Mouse (Mus musculus): ENCODE data around the gene Dync1i1. TPM values are rescaled to one million over a fixed set of nuclear protein-coding genes. Genes with fewer than 3 reads are reported as not detected.
A peak's percentile ranks its signal among the peaks of the same experiment; 100 is the strongest.

Dync1i1 gene
- polyA plus RNA-seq, 1 experiment from 2014 or later: 4.0 TPM

DNA sequence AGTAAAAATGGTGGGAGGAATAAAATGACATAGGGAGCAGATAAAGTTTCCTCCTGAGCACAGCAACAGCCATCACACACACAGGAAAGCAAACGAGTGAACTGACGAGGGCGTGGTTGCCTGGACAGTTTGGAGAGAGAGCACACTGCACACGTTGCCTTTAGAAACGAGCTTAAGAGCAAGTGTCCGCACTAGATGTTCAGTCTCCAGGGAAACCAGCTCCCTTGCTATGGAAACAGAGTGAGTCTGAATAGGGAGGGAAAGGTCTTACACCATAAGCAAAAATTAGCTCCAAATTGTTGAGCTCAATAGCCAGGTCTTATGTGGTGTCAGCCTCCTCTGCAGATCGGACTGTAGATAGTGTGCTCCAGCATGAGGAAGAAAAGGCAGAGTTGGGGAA, 65.2 kb downstream of the Dync1i1 start:
- H3K4me1 ChIP-seq: no peaks in the 10 kb centered on the region
- H3K4me3 ChIP-seq: no peak overlapping the region
- WGBS: 72% methylated on average over 7 of the region's 7 CpGs
- H3K27me3 ChIP-seq (replicated peaks; ENCODE audit: low read depth, poor library complexity, severe bottlenecking): no peaks in the 10 kb centered on the region
- H3K9me3 ChIP-seq: no peaks in the 10 kb centered on the region
- DNase-seq (ENCODE audit: low spot score): no peak
- H3K36me3 ChIP-seq (replicated peaks): no peaks in the 10 kb centered on the region
- no peak overlapping the region for H3K27ac ChIP-seq (replicated peaks)

DNA sequence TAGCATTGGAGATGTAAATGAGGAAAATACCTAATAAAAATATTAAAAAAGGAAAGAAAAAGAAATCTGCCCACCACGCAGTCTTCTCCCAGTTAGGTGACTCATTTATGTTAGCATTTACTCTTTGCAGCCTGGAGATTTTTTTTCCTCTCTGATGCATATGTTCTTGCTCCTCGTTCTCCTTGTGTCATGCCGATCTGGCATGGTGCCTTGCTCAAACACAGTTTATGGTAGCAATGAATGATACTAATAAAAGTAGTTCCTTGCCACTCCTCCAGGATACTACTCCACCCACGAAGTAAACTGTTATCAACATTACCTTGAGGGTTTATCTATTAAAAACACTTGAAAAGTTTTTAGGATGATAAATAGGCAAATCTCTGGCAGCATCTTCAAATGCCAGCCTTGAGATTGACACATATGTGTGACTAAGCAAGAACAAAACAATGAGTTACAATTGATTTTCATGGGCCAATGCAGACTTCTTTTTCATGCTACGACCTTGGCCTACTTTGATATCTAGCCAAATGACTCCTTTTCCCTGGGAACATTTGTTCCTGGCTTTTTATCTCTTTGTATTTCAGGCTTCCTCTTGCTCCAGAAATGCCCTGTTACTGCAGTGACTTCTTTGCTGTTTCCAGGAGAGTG, 68.8 kb downstream of the Dync1i1 start:
- H3K4me1 ChIP-seq: no peaks in the 10 kb centered on the region
- H3K9me3 ChIP-seq: no peaks in the 10 kb centered on the region
- H3K4me3 ChIP-seq: no peak overlapping the region
- no peak overlapping the region for H3K27ac ChIP-seq (replicated peaks)
- no peaks in the 10 kb centered on the region for H3K36me3 ChIP-seq (replicated peaks)
- 81% methylated on average over 5 of the region's 5 CpGs for WGBS
- H3K27me3 ChIP-seq (replicated peaks; ENCODE audit: low read depth, poor library complexity, severe bottlenecking): no peaks in the 10 kb centered on the region
- DNase-seq (ENCODE audit: low spot score): no peak

DNA sequence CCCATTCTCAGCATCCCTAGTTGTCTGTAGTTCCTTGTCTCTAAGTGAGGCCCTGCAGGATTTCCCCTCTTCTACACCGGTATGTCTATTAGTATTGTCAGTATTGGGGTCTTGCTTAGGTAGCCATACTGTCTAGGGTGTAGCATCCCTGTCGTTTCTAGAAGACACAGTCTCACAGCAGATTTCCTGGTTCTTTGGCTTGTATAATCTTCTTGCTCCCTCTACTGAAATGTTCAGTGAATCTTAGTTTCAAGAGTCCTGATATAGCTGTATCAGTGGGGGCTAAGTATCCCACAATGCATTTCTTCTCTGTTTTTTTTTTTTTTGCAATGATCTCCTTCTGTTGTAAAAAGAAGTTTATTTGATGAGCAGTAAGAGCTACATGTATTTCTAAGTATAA, 69.9 kb downstream of the Dync1i1 start:
- Histone ChIP-seq H3K27me3 (replicated peaks; ENCODE audit: low read depth, poor library complexity, severe bottlenecking) (no peaks in the 10 kb centered on the region), H3K4me1 (no peaks in the 10 kb centered on the region), H3K9me3 (no peaks in the 10 kb centered on the region), H3K27ac (replicated peaks) (no peak overlapping the region), H3K36me3 (replicated peaks) (no peaks in the 10 kb centered on the region), H3K4me3 (no peak overlapping the region)
- DNase-seq (ENCODE audit: low spot score): no peak
- WGBS: 79% methylated on average over 2 of the region's 2 CpGs

DNA sequence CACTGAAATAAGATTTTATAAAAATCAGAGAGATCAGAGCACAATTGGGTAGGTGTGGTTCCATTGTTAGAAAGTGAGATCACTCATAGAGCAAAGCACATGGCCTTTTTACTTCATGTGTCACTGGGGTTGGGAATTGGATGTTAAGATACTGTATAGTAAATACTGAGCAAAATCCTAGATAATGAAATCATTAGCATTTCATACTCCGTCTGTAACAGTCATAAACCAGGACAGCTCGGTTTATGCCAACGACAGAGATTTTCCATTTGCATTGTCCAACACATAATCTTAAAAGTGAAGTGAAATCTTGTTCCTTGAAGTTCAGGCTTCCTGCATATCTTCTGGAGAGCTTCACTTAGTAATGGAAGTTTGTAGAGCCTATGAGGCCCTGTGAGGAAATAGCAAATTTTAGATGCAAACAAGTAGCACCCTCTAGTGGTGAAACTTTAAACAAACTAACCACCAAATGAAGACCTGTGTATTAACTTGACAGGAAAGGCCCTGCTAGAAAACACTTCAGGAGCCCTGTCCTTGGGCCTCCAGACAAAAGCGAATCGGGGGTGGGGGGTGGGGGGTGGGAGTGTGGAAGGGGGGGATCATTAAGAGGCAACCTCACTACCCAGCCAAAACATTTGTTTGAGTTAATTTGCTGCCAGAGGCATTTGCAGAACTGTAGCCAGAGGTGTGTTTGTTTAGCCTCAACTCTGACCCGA, 76.8 kb downstream of the Dync1i1 start:
- 56% methylated on average over 6 of the region's 6 CpGs for WGBS
- Histone ChIP-seq H3K36me3 (replicated peaks) (no peaks in the 10 kb centered on the region), H3K27me3 (replicated peaks; ENCODE audit: low read depth, poor library complexity, severe bottlenecking) (no peaks in the 10 kb centered on the region), H3K9me3 (no peaks in the 10 kb centered on the region), H3K4me3 (no peak overlapping the region), H3K4me1 (no peaks in the 10 kb centered on the region), H3K27ac (replicated peaks) (no peak overlapping the region)
- DNase-seq (ENCODE audit: low spot score): no peak

DNA sequence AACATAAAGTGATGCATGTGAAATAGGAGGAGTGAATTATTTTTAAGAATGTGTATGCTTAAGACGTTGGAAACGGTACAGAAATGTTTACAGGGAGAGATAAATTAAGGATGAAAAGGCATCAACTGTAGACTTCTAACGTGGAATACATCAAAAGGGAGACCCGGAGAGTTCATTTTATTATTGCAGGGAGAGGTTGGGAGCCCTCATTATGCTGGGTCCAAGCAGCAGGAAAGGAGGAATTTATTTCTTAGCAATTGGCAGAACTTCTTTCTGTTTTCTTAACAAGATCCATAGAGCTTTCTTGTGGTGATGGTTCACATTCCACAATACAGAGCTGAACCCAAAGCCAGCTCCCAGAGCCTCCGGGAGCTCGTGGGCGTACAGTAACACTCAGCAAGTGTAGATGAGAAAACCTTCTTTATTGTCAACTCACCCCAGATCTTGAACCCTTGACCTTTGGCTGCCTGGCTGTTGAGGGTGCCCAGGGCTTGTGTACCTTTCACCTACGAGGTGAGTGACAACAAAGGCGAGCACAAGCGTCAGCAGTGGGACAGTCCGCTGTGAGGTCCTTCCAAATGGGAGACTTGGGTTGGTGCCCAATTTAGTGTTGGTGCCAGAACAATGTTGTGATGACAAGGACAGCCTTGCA, 77.5 kb downstream of the Dync1i1 start:
- DNase-seq (ENCODE audit: low spot score): no peak
- H3K27ac ChIP-seq (replicated peaks): no peak overlapping the region

DNA sequence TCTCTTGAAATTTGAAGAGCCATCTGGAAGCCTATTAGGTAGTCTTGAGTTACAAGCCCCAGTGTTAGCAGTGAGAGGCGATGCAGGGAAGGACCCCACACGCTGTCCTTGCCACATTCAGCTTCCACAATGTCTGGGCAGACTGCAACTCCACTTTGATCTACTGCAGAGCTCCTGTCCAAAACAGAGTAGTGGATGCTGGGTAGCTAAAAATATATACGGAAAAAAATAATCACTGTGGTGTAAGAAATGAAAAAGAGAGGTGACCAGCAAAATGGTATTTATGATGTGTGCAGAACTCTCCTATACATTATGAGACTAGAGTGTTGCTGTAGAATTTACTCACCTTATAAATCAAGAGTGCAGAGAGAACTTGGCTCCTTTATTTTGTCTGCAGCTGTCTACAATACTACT, 82.6 kb downstream of the Dync1i1 start:
- H3K27me3 ChIP-seq (replicated peaks; ENCODE audit: low read depth, poor library complexity, severe bottlenecking): no peaks in the 10 kb centered on the region
- no peak overlapping the region for H3K27ac ChIP-seq (replicated peaks)
- WGBS: 65% methylated on average over 3 of the region's 3 CpGs
- no peak overlapping the region for H3K4me3 ChIP-seq
- no peaks in the 10 kb centered on the region for H3K36me3 ChIP-seq (replicated peaks)
- peaks cover 11% of the 10 kb centered on the region for H3K4me1 ChIP-seq
- DNase-seq (ENCODE audit: low spot score): no peak
- H3K9me3 ChIP-seq: no peaks in the 10 kb centered on the region

More for the DNA sequence above, 77.5 kb downstream of the Dync1i1 start:
- peaks cover 5% of the 10 kb centered on the region for H3K4me1 ChIP-seq
- no peaks in the 10 kb centered on the region for H3K36me3 ChIP-seq (replicated peaks)
- H3K4me3 ChIP-seq: no peak overlapping the region
- no peaks in the 10 kb centered on the region for H3K9me3 ChIP-seq
- H3K27me3 ChIP-seq (replicated peaks; ENCODE audit: low read depth, poor library complexity, severe bottlenecking): no peaks in the 10 kb centered on the region
- 67% methylated on average over 11 of the region's 11 CpGs for WGBS

DNA sequence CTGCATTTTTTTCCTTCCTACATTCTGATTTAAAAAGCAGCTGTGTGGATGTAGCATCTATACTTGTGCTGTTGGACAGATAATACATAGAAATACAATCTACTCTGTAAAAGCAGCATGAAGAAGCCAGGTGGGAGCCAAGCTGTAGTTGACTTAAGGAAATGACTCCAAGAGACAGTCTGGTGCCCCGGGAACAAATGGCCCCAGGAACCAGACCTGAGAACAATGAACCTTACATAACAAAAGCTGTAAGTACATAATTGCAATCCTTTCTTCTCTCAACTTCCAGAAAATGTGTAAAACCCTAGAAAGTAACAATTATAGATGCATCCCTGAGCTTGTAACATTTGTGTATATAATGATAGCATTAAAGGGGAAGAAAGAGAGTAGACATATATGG, 86.6 kb downstream of the Dync1i1 start:
- Histone ChIP-seq H3K27ac (replicated peaks) (no peak overlapping the region), H3K36me3 (replicated peaks) (no peaks in the 10 kb centered on the region), H3K27me3 (replicated peaks; ENCODE audit: low read depth, poor library complexity, severe bottlenecking) (no peaks in the 10 kb centered on the region), H3K4me3 (no peak overlapping the region), H3K4me1 (peaks cover 22% of the 10 kb centered on the region), H3K9me3 (no peaks in the 10 kb centered on the region)
- no peak for DNase-seq (ENCODE audit: low spot score)
- 60% methylated on average over 1 of the region's 1 CpGs for WGBS

DNA sequence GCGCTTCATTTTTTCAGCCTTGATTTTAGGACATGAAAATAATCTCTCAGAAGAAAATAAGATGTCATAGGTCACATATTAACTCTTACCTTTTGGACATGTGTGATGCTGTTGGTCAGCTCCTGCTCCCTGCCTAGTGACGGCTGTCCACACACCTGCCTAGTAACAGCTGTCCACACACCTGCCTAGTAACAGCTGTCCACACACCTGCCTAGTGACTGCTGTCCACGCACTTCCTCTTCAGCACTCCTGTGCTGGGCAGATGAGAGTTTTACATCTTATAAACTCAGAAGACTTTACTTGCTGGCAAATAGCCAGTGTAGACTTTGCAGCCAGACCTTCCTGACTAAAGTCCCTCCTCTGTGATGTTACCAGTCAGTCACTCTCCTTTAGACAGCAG, 94.2 kb downstream of the Dync1i1 start:
- no peaks in the 10 kb centered on the region for H3K27me3 ChIP-seq (replicated peaks; ENCODE audit: low read depth, poor library complexity, severe bottlenecking)
- WGBS: 85% methylated on average over 3 of the region's 3 CpGs
- no peak overlapping the region for H3K27ac ChIP-seq (replicated peaks)
- DNase-seq (ENCODE audit: low spot score): no peak
- no peaks in the 10 kb centered on the region for H3K9me3 ChIP-seq
- H3K4me1 ChIP-seq: peaks cover 15% of the 10 kb centered on the region
- H3K4me3 ChIP-seq: no peak overlapping the region
- H3K36me3 ChIP-seq (replicated peaks): no peaks in the 10 kb centered on the region

DNA sequence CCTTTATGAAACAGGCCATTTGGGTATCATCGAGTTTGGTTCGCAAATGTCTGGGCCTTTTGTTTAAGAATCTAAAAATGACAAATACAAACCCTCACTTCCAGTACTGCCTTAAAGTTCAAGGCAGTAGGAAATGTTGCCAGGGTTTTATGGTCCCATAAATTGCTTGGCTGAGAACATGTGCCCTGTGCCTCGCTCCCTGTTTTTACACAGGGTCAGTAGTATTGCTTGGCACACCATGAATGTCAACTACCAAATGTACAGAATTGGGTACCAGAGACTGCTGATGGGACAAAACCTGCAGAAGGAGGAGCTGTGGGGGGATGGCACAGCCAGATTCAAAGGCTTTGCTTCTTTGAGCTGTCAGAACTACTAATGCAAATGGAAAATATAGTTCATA, 100.0 kb downstream of the Dync1i1 start:
- H3K4me1 ChIP-seq: peaks cover 14% of the 10 kb centered on the region
- 93% methylated on average over 3 of the region's 3 CpGs for WGBS
- DNase-seq (ENCODE audit: low spot score): no peak
- H3K9me3 ChIP-seq: no peaks in the 10 kb centered on the region
- H3K36me3 ChIP-seq (replicated peaks): no peaks in the 10 kb centered on the region
- no peak overlapping the region for H3K4me3 ChIP-seq
- no peaks in the 10 kb centered on the region for H3K27me3 ChIP-seq (replicated peaks; ENCODE audit: low read depth, poor library complexity, severe bottlenecking)
- H3K27ac ChIP-seq (replicated peaks): no peak overlapping the region

DNA sequence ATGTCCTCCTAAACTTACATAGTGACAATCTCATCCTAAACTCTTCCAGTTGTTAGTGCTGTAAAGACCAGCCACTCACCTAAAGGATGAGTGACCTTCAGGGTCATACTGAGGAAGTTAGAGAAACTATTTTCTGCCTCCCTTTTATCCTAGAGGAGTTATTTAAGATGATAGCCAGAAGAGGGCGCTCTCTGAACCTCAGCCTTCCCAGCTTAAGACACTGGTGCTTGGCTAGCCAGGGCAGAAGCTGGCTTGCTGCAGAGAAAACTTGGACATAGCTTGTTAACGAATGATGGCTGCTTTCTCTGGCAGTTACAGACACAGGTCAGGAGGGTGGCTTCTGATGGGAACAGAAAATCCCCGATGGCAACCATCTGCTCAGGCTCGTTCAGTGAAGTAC, 101.6 kb downstream of the Dync1i1 start:
- no peak for DNase-seq (ENCODE audit: low spot score)
- WGBS: 58% methylated on average over 4 of the region's 4 CpGs
- Histone ChIP-seq H3K27me3 (replicated peaks; ENCODE audit: low read depth, poor library complexity, severe bottlenecking) (no peaks in the 10 kb centered on the region), H3K36me3 (replicated peaks) (no peaks in the 10 kb centered on the region), H3K27ac (replicated peaks) (no peak overlapping the region), H3K4me1 (peaks cover 17% of the 10 kb centered on the region), H3K4me3 (no peak overlapping the region), H3K9me3 (no peaks in the 10 kb centered on the region)

DNA sequence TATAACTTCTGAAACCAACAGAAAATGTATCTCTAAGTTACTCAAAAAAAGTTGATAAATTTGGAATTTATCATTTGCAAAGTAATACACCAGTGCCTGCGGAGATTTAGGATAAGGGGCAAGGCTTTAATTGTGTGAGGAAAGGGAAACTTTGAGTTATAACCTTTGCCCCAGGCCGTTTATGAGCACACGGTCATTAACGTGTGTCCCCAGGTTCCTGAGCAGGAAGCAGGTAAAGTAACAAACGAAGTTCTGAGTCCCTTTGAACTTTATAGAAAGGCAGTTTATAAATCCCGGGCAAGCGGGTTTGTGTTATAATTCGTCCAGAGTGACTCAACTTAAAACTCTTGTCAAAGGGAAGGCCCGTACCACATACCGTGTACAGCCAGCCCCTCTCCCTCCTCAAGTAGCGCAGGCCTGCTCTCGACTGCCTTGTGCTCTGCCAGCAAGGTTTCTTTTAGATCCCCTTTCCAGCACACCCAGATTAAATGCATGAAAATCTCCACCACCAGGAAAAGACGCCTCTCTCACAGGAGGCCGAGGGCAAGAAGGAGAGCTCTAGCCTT, 103.1 kb downstream of the Dync1i1 start:
- peaks cover 17% of the 10 kb centered on the region for H3K4me1 ChIP-seq
- 60% methylated on average over 14 of the region's 14 CpGs for WGBS

DNA sequence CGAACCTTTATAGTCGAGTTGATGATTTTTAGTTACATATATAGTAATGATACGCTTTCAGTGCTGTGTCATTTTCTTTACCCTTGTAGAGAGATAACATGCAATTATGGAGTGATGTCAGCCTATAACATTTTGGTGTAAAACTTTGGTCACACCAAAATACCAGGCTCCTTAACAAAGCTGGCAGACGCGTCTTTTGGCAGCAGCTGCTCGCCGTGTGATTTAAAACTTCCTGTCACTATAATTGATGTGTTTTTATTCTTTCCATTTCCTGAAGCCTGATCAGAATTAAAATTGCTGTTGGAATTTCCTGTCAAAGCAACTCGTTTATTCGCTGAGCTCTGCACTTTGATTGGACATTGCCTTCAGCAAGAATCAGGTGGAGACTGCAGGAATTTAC, 103.7 kb downstream of the Dync1i1 start:
- H3K27ac ChIP-seq (replicated peaks): no peak overlapping the region
- no peaks in the 10 kb centered on the region for H3K36me3 ChIP-seq (replicated peaks)
- no peaks in the 10 kb centered on the region for H3K27me3 ChIP-seq (replicated peaks; ENCODE audit: low read depth, poor library complexity, severe bottlenecking)
- 60% methylated on average over 9 of the region's 9 CpGs for WGBS
- DNase-seq (ENCODE audit: low spot score): no peak
- H3K4me3 ChIP-seq: no peak overlapping the region
- no peaks in the 10 kb centered on the region for H3K9me3 ChIP-seq
- H3K4me1 ChIP-seq: peaks cover 17% of the 10 kb centered on the region

More for the DNA sequence above, 103.1 kb downstream of the Dync1i1 start:
- no peaks in the 10 kb centered on the region for H3K9me3 ChIP-seq
- DNase-seq (ENCODE audit: low spot score): no peak
- no peaks in the 10 kb centered on the region for H3K27me3 ChIP-seq (replicated peaks; ENCODE audit: low read depth, poor library complexity, severe bottlenecking)
- H3K27ac ChIP-seq (replicated peaks): peak overlapping the region; percentile 40; the same call in 1 of the 2 replicates
- H3K36me3 ChIP-seq (replicated peaks): no peaks in the 10 kb centered on the region
- no peak overlapping the region for H3K4me3 ChIP-seq
